Mouse (Mus musculus) heart, embryonic 11.5 days (tissue): Measurements from ENCODE around the gene Rnf141. TPM values are rescaled to one million over a fixed set of nuclear protein-coding genes. Genes with fewer than 3 reads are reported as not detected.

Source experiments
- ATAC-seq: fragments of 200-750 bp; cut with Nextera tagmentation; replicated peaks from 2 replicates; pipeline ENCODE4 v1.8.0; 2017; ENCODE audit warnings: moderate library complexity; ENCODE audit not compliant: insufficient number of reproducible peaks, low FRiP score, low TSS enrichment
- H3K27ac ChIP-seq: fragments of 300-500 bp; sonication (generic); 2 replicates; pipeline ENCODE4 v1.5.1; 2014; ENCODE audit warnings: mild to moderate bottlenecking, low read depth, low read length
- H3K27me3 ChIP-seq: fragments of 300-500 bp; sonication (generic); 2 replicates; pipeline ENCODE4 v1.6.1; 2014; ENCODE audit warnings: mild to moderate bottlenecking, low read length, mixed read lengths; ENCODE audit not compliant: control insufficient read depth, insufficient read depth
- H3K36me3 ChIP-seq: fragments of 300-500 bp; sonication (generic); 2 replicates; pipeline ENCODE4 v1.6.1; 2014; ENCODE audit warnings: mild to moderate bottlenecking, low read length, moderate library complexity, mixed read lengths; ENCODE audit not compliant: control insufficient read depth, insufficient read depth
- H3K4me1 ChIP-seq: fragments of 300-500 bp; sonication (generic); 2 replicates; pipeline ENCODE4 v1.6.1; 2014; ENCODE audit warnings: low read length; ENCODE audit not compliant: control insufficient read depth, insufficient read depth
- H3K4me2 ChIP-seq: fragments of 300-500 bp; sonication (generic); 2 replicates; pipeline ENCODE4 v1.6.1; 2014; ENCODE audit warnings: mild to moderate bottlenecking, moderate library complexity
- H3K4me3 ChIP-seq: fragments of 300-500 bp; sonication (generic); 2 replicates; pipeline ENCODE4 v1.5.1; 2014; ENCODE audit warnings: low read depth, low read length
- H3K9ac ChIP-seq: fragments of 300-500 bp; sonication (generic); 2 replicates; pipeline ENCODE4 v1.6.1; 2014; ENCODE audit warnings: mild to moderate bottlenecking, low read depth, low read length, moderate library complexity
- H3K9me3 ChIP-seq: fragments of 300-500 bp; sonication (generic); replicated peaks from 2 replicates; pipeline ENCODE4 v1.6.1; 2016; ENCODE audit warnings: low read length; ENCODE audit not compliant: control insufficient read depth
- WGBS: fragments of 180-500 bp; shearing (Covaris S2); extraction: QIAGEN DNeasy Blood & Tissue Kit; methylation state at CpG from one replicate; pipeline ENCODE4 v1.1.7; 2014; ENCODE audit not compliant: insufficient replicate concordance; 5-methylcytosine and 5-hydroxymethylcytosine counted together
- polyA plus RNA-seq: library from polyadenylated mRNA; unstranded; fragments of >200 nt; fragmentation: Nextera tagmentation; extraction: Ambion mirVana; gene quantifications from 2 replicates; pipeline ENCODE4 v1.2.1, GENCODE M21; 2014

The Rnf141 gene
- polyA plus RNA-seq, 1 experiment from 2014 or later, result 34.1 TPM

DNA sequence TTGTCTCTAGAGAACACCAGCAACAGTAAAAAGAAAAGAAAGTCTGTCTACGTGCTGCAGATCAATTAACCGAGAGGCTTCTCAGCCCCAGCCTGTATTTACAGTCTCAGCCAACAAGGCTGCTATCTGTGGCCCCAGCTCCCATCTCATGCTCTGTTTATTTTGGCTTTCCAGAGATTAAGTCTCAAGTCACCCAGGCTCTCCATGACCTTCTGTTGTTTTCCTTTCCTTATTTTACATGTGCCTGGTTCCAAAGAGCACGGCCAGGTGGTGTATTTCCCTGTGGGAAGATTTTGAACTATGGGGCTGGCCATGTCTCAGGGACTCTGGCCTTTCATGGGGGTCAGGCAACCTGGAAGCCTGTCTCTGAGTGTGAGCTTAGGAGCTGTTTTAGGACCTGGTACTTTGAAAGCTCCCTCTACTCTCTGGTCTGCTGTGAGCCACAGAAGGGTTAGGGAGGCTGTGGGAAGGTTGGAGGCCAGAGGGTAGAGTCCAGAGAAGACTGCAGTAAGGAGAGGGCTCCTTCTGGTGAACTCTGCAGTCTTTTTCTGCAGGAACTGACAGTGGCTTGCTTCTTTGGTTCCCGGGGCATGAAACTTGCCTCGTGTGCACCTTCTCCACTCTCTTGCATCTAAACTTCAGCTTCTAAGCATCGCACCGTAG lies 7.4 kb upstream of the Rnf141 start:
- H3K9me3 ChIP-seq, result no peaks in the 10 kb centered on the region
- no peak; the same call in 1 of the 2 replicates for ATAC-seq
- no peak overlapping the region for H3K9ac ChIP-seq
- WGBS, result 53% methylated on average over 7 of the region's 7 CpGs
- no peak overlapping the region for H3K4me2 ChIP-seq
- no peaks in the 10 kb centered on the region for H3K36me3 ChIP-seq
- peak overlapping the region; percentile 17; the same call in 1 of the 2 replicates for H3K27ac ChIP-seq
- no peak overlapping the region for H3K4me3 ChIP-seq
- no peaks in the 10 kb centered on the region for H3K27me3 ChIP-seq
- H3K4me1 ChIP-seq, result peaks cover 10% of the 10 kb centered on the region

DNA sequence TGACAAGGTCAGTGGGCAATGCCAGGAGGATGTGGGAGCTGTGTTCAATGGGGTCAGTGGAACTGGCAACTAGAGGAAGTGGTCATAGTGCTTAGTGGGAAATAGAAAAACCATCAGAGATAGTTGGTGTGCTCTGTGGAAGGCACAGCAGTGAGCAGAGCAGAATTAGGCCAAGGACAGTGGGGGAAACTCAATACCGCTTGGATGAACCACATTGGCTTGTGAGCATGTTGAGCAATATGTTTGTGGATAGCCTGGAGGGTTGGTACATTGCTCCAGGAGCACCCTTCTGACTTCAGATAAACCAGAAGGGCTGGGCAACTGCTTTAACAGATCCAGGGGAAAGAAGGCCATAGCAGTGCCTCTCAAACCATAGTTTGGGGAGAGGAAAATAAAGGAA lies 4.1 kb upstream of the Rnf141 start:
- Histone ChIP-seq H3K4me1 (peaks cover 4% of the 10 kb centered on the region; the same call in 1 of the 2 replicates), H3K27me3 (no peaks in the 10 kb centered on the region), H3K9ac (no peak overlapping the region), H3K4me3 (no peak overlapping the region), H3K4me2 (no peak overlapping the region), H3K9me3 (no peaks in the 10 kb centered on the region), H3K27ac (no peak overlapping the region), H3K36me3 (no peaks in the 10 kb centered on the region)
- ATAC-seq, result no peak
- 88% methylated on average over 1 of the region's 1 CpGs for WGBS

DNA sequence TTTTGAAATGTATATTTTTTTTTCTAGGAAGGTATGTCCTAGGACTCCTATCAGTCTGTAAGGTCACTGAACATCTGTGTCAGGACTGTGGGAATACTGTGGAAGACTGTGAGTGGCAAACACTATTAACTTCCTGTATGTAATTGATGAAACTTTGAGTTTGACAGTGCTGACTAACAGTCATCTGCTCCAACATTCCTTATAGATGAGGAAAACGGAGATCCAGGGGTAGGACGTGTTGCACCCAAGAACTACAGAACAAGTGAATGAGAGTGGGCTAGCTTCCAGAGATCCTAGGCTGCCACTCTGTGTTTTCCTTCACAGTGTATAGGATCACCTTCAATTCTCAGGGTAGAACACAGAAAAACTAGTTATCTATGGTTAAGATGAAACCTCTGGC lies 3.1 kb upstream of the Rnf141 start:
- Histone ChIP-seq H3K9me3 (no peaks in the 10 kb centered on the region), H3K4me1 (peaks cover 4% of the 10 kb centered on the region; the same call in 1 of the 2 replicates), H3K27me3 (no peaks in the 10 kb centered on the region), H3K27ac (no peak overlapping the region), H3K9ac (no peak overlapping the region), H3K36me3 (no peaks in the 10 kb centered on the region), H3K4me2 (no peak overlapping the region), H3K4me3 (no peak overlapping the region)
- WGBS, result 60% methylated on average over 2 of the region's 2 CpGs
- ATAC-seq, result no peak

DNA sequence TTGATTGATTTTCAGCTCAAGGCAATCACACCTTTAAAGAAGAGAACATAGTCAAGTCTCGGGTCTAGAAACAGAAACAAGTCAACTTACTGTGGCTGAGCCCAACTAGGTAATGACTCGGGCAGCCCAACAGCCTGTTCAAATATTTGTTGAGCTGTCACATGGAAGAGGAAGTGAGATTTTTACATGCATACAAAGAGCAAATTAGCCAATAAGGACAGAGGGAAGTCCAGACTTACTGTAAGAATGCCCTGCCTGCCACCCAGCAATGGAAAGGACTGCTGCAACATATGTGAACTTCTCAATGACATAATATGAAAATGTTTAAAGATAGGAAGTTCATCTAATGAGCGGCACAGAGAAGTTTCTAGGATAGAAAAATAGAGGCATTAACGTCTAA lies 3.9 kb downstream of the Rnf141 start:
- H3K4me2 ChIP-seq, result no peak overlapping the region
- no peaks in the 10 kb centered on the region for H3K27me3 ChIP-seq
- no peak overlapping the region for H3K4me3 ChIP-seq
- no peaks in the 10 kb centered on the region for H3K36me3 ChIP-seq
- no peaks in the 10 kb centered on the region for H3K9me3 ChIP-seq
- H3K9ac ChIP-seq, result no peak overlapping the region
- no peaks in the 10 kb centered on the region for H3K4me1 ChIP-seq
- no peak for ATAC-seq
- no peak overlapping the region for H3K27ac ChIP-seq
- 73% methylated on average over 4 of the region's 4 CpGs for WGBS

DNA sequence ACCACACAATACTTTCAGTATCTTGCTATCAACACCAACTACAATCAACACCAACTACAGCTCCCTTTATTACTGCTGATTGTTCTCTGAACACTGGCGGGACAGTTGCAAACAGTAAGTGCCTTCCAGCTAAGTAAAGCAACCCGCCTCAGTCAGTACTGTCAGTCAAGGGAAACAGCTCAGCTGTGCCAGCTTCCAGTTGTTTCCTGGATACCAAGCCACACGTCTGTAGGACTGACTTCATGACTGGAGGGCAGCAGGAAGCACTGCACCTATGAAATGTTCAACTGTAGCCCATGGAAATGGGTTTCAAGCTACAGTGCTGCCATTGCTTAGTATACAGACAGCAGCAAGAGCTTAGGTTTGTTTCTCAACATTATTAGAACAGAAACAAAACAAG lies 9.7 kb downstream of the Rnf141 start:
- no peaks in the 10 kb centered on the region; the same call in none of the 2 replicates for H3K36me3 ChIP-seq
- no peak overlapping the region for H3K4me2 ChIP-seq
- no peak for ATAC-seq
- no peak overlapping the region for H3K4me3 ChIP-seq
- no peaks in the 10 kb centered on the region for H3K27me3 ChIP-seq
- H3K9me3 ChIP-seq, result no peaks in the 10 kb centered on the region
- H3K4me1 ChIP-seq, result no peaks in the 10 kb centered on the region
- no peak overlapping the region for H3K27ac ChIP-seq
- WGBS, result 50% methylated on average over 3 of the region's 3 CpGs
- H3K9ac ChIP-seq, result no peak overlapping the region

DNA sequence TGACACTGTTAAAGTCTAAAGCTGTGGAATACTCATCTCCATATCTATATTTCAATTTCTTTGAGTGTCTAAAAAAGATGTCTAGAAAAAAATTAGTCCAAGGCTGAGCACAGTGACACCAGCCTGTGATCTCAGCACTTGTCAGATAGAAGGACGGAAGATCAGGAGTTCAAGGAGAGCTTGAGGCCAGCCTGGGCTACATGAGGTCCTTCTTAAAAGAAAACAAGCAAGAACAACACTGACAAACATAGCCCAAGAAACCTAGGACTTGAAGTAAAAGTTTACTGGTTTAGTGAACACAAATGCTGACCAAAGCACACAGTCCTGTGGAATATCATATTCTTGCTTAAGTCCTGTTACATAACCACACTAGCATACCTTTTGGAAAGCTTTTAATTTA lies 10.2 kb downstream of the Rnf141 start:
- 88% methylated on average over 1 of the region's 1 CpGs for WGBS
- Histone ChIP-seq H3K27ac (no peak overlapping the region), H3K4me3 (no peak overlapping the region), H3K4me1 (no peaks in the 10 kb centered on the region), H3K9ac (no peak overlapping the region), H3K27me3 (no peaks in the 10 kb centered on the region), H3K36me3 (no peaks in the 10 kb centered on the region; the same call in none of the 2 replicates), H3K9me3 (no peaks in the 10 kb centered on the region), H3K4me2 (no peak overlapping the region)
- ATAC-seq, result no peak

DNA sequence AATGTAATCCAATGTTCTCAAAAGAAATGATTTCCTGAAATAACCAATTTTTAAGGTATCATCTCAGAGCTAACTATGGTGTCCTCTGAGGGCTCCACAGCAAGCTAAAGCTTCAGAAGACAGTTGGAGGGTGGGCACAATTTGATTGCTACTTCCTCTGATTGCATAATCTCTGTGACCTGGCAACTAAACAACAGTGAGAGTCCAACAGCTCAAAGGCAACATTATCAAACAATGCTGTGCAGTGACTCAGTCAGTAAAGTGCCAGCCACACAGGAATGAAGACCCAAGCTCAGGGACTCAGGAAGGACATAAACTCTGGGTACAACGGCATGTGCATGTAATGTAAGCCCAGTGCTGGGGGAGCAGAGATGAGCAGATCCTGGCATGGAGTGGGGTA lies 11.2 kb downstream of the Rnf141 start:
- no peak overlapping the region for H3K4me3 ChIP-seq
- H3K9ac ChIP-seq, result no peak overlapping the region
- H3K4me1 ChIP-seq, result no peaks in the 10 kb centered on the region
- no peaks in the 10 kb centered on the region for H3K27me3 ChIP-seq
- ATAC-seq, result no peak
- H3K36me3 ChIP-seq, result no peaks in the 10 kb centered on the region; the same call in none of the 2 replicates
- no peak overlapping the region for H3K27ac ChIP-seq
- no peaks in the 10 kb centered on the region for H3K9me3 ChIP-seq
- 72% methylated on average over 1 of the region's 1 CpGs for WGBS
- H3K4me2 ChIP-seq, result no peak overlapping the region

DNA sequence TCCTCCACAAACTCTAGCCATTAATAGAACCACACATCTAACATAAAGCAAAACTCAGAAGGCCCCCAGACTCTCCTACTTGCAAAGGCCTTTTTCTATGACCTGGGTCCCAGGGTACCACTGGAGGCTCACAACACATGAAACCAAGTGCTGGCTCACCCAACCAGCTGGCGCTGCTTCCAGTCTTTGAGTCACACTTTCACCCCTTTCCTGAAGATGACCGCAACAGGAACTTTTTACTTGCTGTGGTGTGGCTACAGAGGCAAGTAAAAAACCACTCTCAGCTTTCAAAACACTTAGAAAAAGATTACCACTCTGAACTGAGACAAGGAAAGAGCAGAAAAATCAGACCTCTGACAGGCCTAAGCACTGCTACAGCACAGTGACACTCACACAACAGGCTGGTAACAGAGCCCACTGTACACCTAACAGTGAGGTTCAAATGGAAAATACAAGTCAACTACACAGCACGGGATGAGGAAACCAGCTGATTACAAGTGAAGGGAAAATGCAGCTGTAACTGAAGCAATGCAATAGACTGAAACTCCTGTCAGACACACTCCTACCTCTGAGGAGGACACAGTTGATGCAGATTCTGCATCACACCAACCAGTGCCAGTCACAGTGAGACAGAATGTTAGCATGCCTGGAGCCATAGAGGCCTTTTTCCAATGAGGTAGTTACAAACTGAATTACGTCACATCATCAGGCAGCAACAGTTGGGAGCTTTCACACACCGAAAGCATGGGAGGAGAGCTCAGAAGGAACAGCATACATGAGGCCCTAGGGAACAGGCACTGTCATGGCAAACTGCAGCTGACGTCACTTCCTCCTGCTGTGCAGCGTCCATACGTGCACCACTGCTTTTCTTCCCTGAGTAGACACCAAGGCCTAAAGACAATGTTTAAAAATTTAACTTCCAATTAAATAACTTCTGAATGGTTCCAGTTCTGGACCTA lies 20.0 kb downstream of the Rnf141 start:
- H3K4me1 ChIP-seq, result peaks cover 23% of the 10 kb centered on the region
- H3K27ac ChIP-seq, result no peak overlapping the region
- H3K36me3 ChIP-seq, result peaks cover 5% of the 10 kb centered on the region; the same call in 1 of the 2 replicates

More for the DNA sequence above, 20.0 kb downstream of the Rnf141 start:
- no peak for ATAC-seq
- 87% methylated on average over 8 of the region's 8 CpGs for WGBS
- Histone ChIP-seq H3K4me2 (no peak overlapping the region), H3K9me3 (no peaks in the 10 kb centered on the region), H3K4me3 (no peak overlapping the region), H3K27me3 (no peaks in the 10 kb centered on the region), H3K9ac (no peak overlapping the region)
